ENCODE assay signal across 23 mouse cellular contexts in the genomic region with DNA sequence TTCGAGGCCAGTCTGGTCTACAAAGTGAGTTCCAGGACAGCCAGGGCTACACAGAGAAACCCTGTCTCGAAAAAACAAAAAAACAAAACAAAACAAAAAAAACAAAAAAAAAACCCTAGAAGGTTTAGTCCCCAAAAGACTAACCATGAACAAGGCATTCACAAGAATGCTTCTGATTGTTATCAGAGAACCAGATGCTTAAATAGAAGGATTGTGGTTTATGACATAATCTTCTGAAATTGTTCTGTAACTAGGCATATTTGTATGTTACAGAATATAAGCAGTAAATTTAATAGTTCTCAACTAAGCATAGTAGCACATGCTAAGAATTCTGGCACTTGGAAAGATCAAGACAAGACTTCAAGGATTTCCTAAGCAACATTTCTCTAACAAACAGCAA.
"Had no signal": no experiment of that assay in that cellular context is flagged by ENCODE, and none has a peak within 500 bp of the region (broad histone marks: within the 10 kb centered on the region; RNA-seq: fewer than 3 reads in every experiment).

No protein-coding gene starts in this region.

- H3K27me3 ChIP-seq: heart, embryonic 13.5 days; heart, embryonic 15.5 days; hindbrain, embryonic 13.5 days; hindbrain, embryonic 15.5 days; kidney, embryonic 15.5 days; limb, embryonic 12.5 days; liver, embryonic 13.5 days had no signal

- H3K9me3 ChIP-seq: heart, embryonic 13.5 days; heart, embryonic 15.5 days; hindbrain, embryonic 13.5 days; hindbrain, embryonic 15.5 days; kidney, embryonic 15.5 days; limb, embryonic 10.5 days; limb, embryonic 12.5 days; liver, embryonic 13.5 days had no signal

- DNase-seq: gastrocnemius, postnatal 14 days; gastrocnemius, postnatal 36 days; heart, adult 11 months; heart, adult 2 months; heart, postnatal 14 days; heart, postnatal 36 days; kidney, adult 11 months; kidney, adult 2 months; kidney, adult 9 months; kidney, postnatal 14 days; kidney, postnatal 36 days; liver; liver, embryonic 13.5 days had no signal

- H3K4me3 ChIP-seq: heart, adult 2 months; heart, embryonic 13.5 days; heart, embryonic 15.5 days; hindbrain, embryonic 13.5 days; hindbrain, embryonic 15.5 days; kidney, embryonic 15.5 days; layer of hippocampus, adult 2 months; limb, embryonic 10.5 days; limb, embryonic 12.5 days; liver, embryonic 13.5 days had no signal

- H3K4me1 ChIP-seq: heart, embryonic 13.5 days; heart, embryonic 15.5 days; hindbrain, embryonic 13.5 days; hindbrain, embryonic 15.5 days; kidney, embryonic 15.5 days; limb, embryonic 10.5 days; limb, embryonic 12.5 days had no signal

- H3K27ac ChIP-seq: heart, adult 2 months; heart, embryonic 13.5 days; heart, embryonic 15.5 days; hindbrain, embryonic 13.5 days; hindbrain, embryonic 15.5 days; hindbrain, postnatal 0 days; kidney, embryonic 15.5 days; kidney, postnatal 0 days; layer of hippocampus, adult 2 months; limb, embryonic 10.5 days; limb, embryonic 12.5 days; liver, embryonic 13.5 days had no signal

- H3K9ac ChIP-seq: heart, embryonic 13.5 days; heart, embryonic 15.5 days; hindbrain, embryonic 13.5 days; hindbrain, embryonic 15.5 days; kidney, embryonic 15.5 days; limb, embryonic 12.5 days; liver, embryonic 13.5 days had no signal
